Mouse (Mus musculus) heart, embryonic 12.5 days (tissue): ENCODE results near the gene Ccl6. TPM values are rescaled to one million over a fixed set of nuclear protein-coding genes. Genes with fewer than 3 reads are reported as not detected.
"Not testable (repeated sequence)": the region's sequence is repeated elsewhere in the genome, so short reads cannot be mapped to it uniquely, and the experiment has no call there.

Experiments
- ATAC-seq: fragments of 200-750 bp; cut with Nextera tagmentation; 2 replicates; pipeline ENCODE4 v1.8.0; 2017; ENCODE audit warnings: moderate TSS enrichment, moderate library complexity; ENCODE audit not compliant: insufficient number of reproducible peaks, low FRiP score
- H3K27ac ChIP-seq: fragments of 300-500 bp; sonication (generic); 2 replicates; pipeline ENCODE4 v1.5.1; 2016; ENCODE audit warnings: mild to moderate bottlenecking, moderate library complexity; ENCODE audit not compliant: poor library complexity, severe bottlenecking
- H3K27me3 ChIP-seq: fragments of 300-500 bp; sonication (generic); replicated peaks from 2 replicates; pipeline ENCODE4 v1.6.1; 2016; ENCODE audit warnings: mild to moderate bottlenecking, moderate library complexity
- H3K36me3 ChIP-seq: fragments of 300-500 bp; sonication (generic); 2 replicates; pipeline ENCODE4 v1.6.1; 2016; ENCODE audit warnings: mild to moderate bottlenecking, moderate library complexity
- H3K4me1 ChIP-seq: fragments of 300-500 bp; sonication (generic); replicated peaks from 2 replicates; pipeline ENCODE4 v1.6.1; 2016; ENCODE audit warnings: mild to moderate bottlenecking
- H3K4me2 ChIP-seq: fragments of 300-500 bp; sonication (generic); 2 replicates; pipeline ENCODE4 v1.6.1; 2016; ENCODE audit warnings: mild to moderate bottlenecking, moderate library complexity
- H3K4me3 ChIP-seq: fragments of 300-500 bp; sonication (generic); 2 replicates; pipeline ENCODE4 v1.5.1; 2016; ENCODE audit warnings: mild to moderate bottlenecking
- H3K9ac ChIP-seq: fragments of 300-500 bp; sonication (generic); 2 replicates; pipeline ENCODE4 v1.6.1; 2016; ENCODE audit warnings: mild to moderate bottlenecking, moderate library complexity
- H3K9me3 ChIP-seq: fragments of 300-500 bp; sonication (generic); replicated peaks from 2 replicates; pipeline ENCODE4 v1.6.1; 2016; ENCODE audit warnings: mild to moderate bottlenecking, moderate library complexity
- WGBS: fragments of 180-500 bp; shearing (Covaris S2); methylation state at CpG from one replicate; pipeline ENCODE4 v1.1.7; 2016; 5-methylcytosine and 5-hydroxymethylcytosine counted together
- polyA plus RNA-seq: library from polyadenylated mRNA; unstranded; fragments of >200 nt; fragmentation: Nextera tagmentation; extraction: Ambion mirVana; gene quantifications from 2 replicates; pipeline ENCODE4 v1.2.1, GENCODE M21; 2016

The Ccl6 gene
- polyA plus RNA-seq, 1 experiment from 2014 or later, result 1.5 TPM

DNA sequence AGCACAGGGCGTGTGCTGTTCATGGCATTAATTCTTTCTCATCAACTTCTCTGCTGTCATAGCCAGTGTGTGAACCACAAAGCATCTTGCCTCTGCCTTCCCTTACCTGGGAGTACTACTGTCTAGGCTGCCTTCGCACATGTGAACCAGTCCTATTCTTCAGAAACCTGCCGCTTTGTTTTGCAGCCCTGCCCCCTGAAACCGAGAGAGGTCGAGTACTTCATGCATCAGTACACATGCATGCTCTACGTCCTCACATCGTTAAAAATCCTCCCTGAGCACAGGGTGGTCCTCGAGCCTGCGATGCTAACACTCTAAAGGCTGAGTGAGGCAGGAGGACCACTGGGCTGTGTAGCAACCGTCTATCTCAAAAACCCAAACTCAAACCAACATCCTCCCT lies 35.8 kb downstream of the Ccl6 start:
- H3K9me3 ChIP-seq, result no peaks in the 10 kb centered on the region
- H3K4me1 ChIP-seq, result no peaks in the 10 kb centered on the region
- H3K27ac ChIP-seq, result no peak overlapping the region
- no peak overlapping the region for H3K4me3 ChIP-seq
- WGBS, result 73% methylated on average over 10 of the region's 10 CpGs
- H3K36me3 ChIP-seq, result no peaks in the 10 kb centered on the region
- no peaks in the 10 kb centered on the region for H3K27me3 ChIP-seq
- no peak overlapping the region for H3K9ac ChIP-seq
- no peak overlapping the region for H3K4me2 ChIP-seq
- ATAC-seq, result no peak

GRCm38 (mm10) chr11:83556085-83556781 lies 36.7 kb downstream of the Ccl6 start:
- Histone ChIP-seq H3K4me2 (no peak overlapping the region), H3K4me1 (no peaks in the 10 kb centered on the region), H3K4me3 (no peak overlapping the region), H3K9me3 (no peaks in the 10 kb centered on the region), H3K27ac (no peak overlapping the region), H3K27me3 (no peaks in the 10 kb centered on the region), H3K36me3 (no peaks in the 10 kb centered on the region), H3K9ac (no peak overlapping the region)
- ATAC-seq, result no peak
- WGBS, result 30% methylated on average over 8 of the region's 8 CpGs

DNA sequence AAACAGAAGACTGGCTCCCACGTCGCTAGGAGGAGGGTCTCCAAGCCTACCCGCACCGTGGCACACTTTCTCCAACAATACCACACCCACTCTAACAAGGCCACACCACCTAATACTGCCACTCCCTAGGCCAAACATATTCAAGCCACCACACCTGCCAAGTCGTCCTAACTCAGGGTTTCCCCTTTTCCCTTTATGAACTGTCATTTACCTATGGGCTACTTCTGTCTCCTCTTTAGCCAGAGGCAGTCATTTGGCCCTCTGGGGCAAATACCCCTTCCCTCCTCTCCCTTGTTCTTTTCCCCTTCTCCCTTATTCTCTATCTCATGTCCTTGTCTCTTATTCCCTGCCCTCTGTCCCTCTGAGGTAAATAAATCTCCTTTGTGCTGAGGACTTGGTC lies 41.2 kb downstream of the Ccl6 start:
- Histone ChIP-seq H3K27ac (no peak overlapping the region), H3K4me1 (no peaks in the 10 kb centered on the region), H3K9me3 (no peaks in the 10 kb centered on the region), H3K27me3 (no peaks in the 10 kb centered on the region), H3K9ac (no peak overlapping the region), H3K36me3 (no peaks in the 10 kb centered on the region), H3K4me3 (no peak overlapping the region), H3K4me2 (no peak overlapping the region)
- ATAC-seq, result no peak
- 83% methylated on average over 5 of the region's 5 CpGs for WGBS

DNA sequence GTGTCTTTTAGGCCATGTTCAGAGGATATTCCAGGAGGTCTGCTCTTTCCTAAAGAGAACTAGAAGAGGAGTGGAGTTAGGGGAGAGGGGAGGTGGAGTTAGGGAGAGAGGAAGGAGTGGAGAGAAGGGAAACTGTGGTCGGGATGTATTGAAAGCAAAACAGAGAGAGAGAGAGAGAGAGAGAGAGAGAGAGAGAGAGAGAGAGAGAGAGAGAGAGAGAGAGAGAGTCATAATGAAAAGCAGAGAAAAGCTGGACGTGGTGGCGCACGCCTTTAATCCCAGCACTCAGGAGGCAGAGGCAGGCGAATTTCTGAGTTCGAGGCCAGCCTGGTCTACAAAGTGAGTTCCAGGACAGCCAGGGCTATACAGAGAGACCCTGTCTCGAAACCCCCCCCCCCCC lies 41.9 kb downstream of the Ccl6 start:
- WGBS, result 81% methylated on average over 7 of the region's 7 CpGs
- not testable (repeated sequence) for H3K4me3 ChIP-seq, H3K27me3 ChIP-seq, H3K9ac ChIP-seq, H3K4me1 ChIP-seq, H3K4me2 ChIP-seq, H3K9me3 ChIP-seq, ATAC-seq, H3K27ac ChIP-seq, H3K36me3 ChIP-seq

DNA sequence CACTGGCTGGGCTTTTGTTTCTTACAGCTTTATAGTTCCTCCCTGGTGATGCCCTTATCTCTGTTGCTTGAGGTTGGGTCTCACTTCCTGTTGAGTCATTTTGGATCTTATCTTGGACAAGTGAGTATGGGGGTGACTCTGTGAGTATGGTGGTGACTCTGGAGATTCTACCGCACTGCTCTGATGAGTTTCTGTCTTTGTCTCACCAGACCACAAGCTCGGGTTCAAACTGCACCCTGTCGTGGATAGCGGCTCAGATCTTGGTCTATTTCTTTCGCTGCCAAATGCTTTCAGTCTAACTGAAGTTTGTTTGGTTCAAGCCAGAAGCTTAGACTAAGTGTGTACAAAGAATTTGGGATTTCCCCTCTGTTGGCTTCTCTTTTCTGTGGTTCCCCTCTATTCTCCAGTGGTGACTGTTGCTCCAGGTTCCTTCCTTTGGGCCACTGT lies 42.7 kb downstream of the Ccl6 start:
- no peak for ATAC-seq
- no peaks in the 10 kb centered on the region for H3K36me3 ChIP-seq
- H3K9ac ChIP-seq, result no peak overlapping the region
- no peaks in the 10 kb centered on the region for H3K27me3 ChIP-seq
- no peaks in the 10 kb centered on the region for H3K9me3 ChIP-seq
- H3K4me1 ChIP-seq, result no peaks in the 10 kb centered on the region
- WGBS, result 72% methylated on average over 5 of the region's 5 CpGs
- H3K4me2 ChIP-seq, result no peak overlapping the region
- H3K4me3 ChIP-seq, result no peak overlapping the region
- H3K27ac ChIP-seq, result no peak overlapping the region

DNA sequence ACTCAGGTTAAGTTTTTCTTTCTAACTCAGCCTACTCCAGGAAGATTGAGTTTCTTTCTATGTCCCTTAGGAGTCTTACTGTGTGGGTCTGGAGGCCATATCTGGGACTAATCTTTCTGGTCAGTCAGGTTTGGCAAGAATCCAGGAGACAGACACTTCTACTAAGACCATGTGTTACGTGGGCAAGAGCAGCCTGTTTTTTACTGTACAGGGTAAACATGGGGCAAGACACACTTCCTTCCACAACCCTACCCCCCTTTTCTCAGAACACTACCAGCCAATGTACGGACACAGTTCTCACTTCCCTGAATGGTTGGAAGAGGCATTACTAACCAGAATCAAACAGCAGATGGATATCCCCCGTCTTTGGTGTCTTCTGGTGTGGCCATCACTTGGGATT lies 48.7 kb downstream of the Ccl6 start:
- H3K9me3 ChIP-seq, result 0 out of 2 replicates have a peak, but pooled peaks cover 4% of the 10 kb centered on the region
- H3K4me2 ChIP-seq, result no peak overlapping the region
- 55% methylated on average over 3 of the region's 3 CpGs for WGBS
- H3K27me3 ChIP-seq, result no peaks in the 10 kb centered on the region
- H3K9ac ChIP-seq, result no peak overlapping the region
- no peak for ATAC-seq
- no peak overlapping the region for H3K27ac ChIP-seq
- no peaks in the 10 kb centered on the region for H3K36me3 ChIP-seq
- no peaks in the 10 kb centered on the region for H3K4me1 ChIP-seq
- H3K4me3 ChIP-seq, result no peak overlapping the region

GRCm38 (mm10) chr11:83541415-83541814 lies 51.5 kb downstream of the Ccl6 start:
- Histone ChIP-seq H3K4me1 (no peaks in the 10 kb centered on the region), H3K9me3 (0 out of 2 replicates have a peak, but pooled peaks cover 4% of the 10 kb centered on the region), H3K27ac (no peak overlapping the region), H3K27me3 (no peaks in the 10 kb centered on the region), H3K4me3 (no peak overlapping the region), H3K36me3 (no peaks in the 10 kb centered on the region), H3K4me2 (no peak overlapping the region), H3K9ac (no peak overlapping the region)
- WGBS, result 75% methylated on average over 3 of the region's 3 CpGs
- no peak for ATAC-seq

DNA sequence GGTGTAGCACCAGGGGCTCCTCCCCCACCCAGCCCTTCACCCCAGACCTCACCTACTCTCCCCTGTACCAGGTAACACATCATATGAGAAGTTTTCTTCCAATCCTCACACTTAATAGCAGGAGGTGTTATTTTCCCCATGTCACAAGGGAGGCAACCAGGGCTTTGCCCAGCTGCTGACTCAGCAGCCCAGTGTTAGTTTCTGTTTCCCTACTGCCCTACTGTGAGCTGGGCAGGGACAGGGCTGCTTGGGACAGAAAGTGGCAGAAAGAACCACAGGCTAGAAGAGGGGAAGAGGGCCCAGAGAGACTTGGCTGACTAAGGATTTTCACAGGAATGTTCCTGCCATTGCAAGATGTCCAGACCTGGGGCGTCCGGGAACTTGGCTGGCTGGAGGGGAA lies 52.0 kb downstream of the Ccl6 start:
- no peak overlapping the region for H3K9ac ChIP-seq
- H3K27me3 ChIP-seq, result no peaks in the 10 kb centered on the region
- no peak overlapping the region for H3K4me2 ChIP-seq
- no peak for ATAC-seq
- WGBS, result 83% methylated on average over 2 of the region's 2 CpGs
- no peak overlapping the region for H3K4me3 ChIP-seq
- no peak overlapping the region for H3K27ac ChIP-seq
- 0 out of 2 replicates have a peak, but pooled peaks cover 4% of the 10 kb centered on the region for H3K9me3 ChIP-seq
- H3K4me1 ChIP-seq, result no peaks in the 10 kb centered on the region
- H3K36me3 ChIP-seq, result no peaks in the 10 kb centered on the region

DNA sequence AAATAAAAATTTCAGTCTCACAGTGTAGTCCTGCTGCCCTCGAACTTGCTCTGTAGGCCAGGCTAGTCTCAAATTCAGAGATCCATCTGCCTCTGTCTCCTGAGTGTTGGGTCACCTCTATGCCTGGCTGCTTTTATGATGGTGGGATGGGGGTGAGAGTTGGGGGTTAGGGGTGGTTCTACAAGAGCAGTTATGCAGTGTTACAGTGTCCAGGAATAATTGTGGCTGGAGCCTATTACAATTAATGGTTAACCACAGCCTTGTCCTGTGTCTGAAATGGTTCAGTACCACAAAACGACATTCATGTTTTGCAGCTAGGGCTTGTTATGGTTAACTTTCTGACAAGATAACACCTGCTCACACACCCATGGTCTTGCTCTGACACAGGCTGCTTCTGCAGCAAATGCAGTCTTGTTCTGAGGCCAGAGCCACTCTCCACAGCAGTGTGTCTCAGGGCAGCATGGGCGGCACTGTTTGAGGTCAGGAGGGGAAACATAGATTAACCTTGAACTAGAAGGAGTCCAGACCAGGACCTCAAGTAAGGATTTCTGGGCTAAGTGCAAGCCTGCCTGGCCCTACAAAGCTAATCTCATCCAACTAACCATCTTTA lies 54.1 kb downstream of the Ccl6 start:
- Histone ChIP-seq H3K27me3 (no peaks in the 10 kb centered on the region), H3K4me1 (peaks cover 13% of the 10 kb centered on the region; the same call in 1 of the 2 replicates), H3K36me3 (no peaks in the 10 kb centered on the region), H3K4me2 (no peak overlapping the region), H3K9me3 (0 out of 2 replicates have a peak, but pooled peaks cover 4% of the 10 kb centered on the region), H3K4me3 (no peak overlapping the region), H3K9ac (no peak overlapping the region), H3K27ac (no peak overlapping the region)
- WGBS, result 72% methylated on average over 3 of the region's 3 CpGs
- ATAC-seq, result no peak

Other genes with a start within 250 kb of the Ccl6 start
- gene Rasl10b, start 183.9 kb downstream of the Ccl6 start, polyA plus RNA-seq, result 13.4 and 13.6 TPM in 2 replicates
- gene Gas2l2, start 163.6 kb downstream of the Ccl6 start, polyA plus RNA-seq, result 0.32 TPM in 1 of 2 replicates, not detected in the other
- 1.4 and 1.6 TPM in 2 replicates for gene 1700020L24Rik, start 155.4 kb downstream of the Ccl6 start, polyA plus RNA-seq
- gene Mmp28, start 130.0 kb downstream of the Ccl6 start, polyA plus RNA-seq, result 3.4 and 3.5 TPM in 2 replicates
- 12.1 and 12.9 TPM in 2 replicates for gene Taf15, start 120.0 kb downstream of the Ccl6 start, polyA plus RNA-seq
- not detected in 2 replicates for gene Heatr9, start 70.9 kb downstream of the Ccl6 start, polyA plus RNA-seq
- 0.53 TPM in 1 of 2 replicates, not detected in the other for gene Ccl5, start 62.6 kb downstream of the Ccl6 start, polyA plus RNA-seq
- gene Ccl9, start 14.5 kb downstream of the Ccl6 start, polyA plus RNA-seq, result 0.66 and 1.5 TPM in 2 replicates
- not detected in 2 replicates for gene Rpl9-ps1, start 52.5 kb upstream of the Ccl6 start, polyA plus RNA-seq
- gene Ccl3, start 56.3 kb upstream of the Ccl6 start, polyA plus RNA-seq, result 0.23 and 0.44 TPM in 2 replicates
- 0.37 and 0.51 TPM in 2 replicates for gene Ccl4, start 69.5 kb upstream of the Ccl6 start, polyA plus RNA-seq
- gene Wfdc17, start 110.9 kb upstream of the Ccl6 start, polyA plus RNA-seq, result 0.40 TPM in 1 of 2 replicates, not detected in the other
- 1.9 and 2.0 TPM in 2 replicates for gene Wfdc18, start 115.9 kb upstream of the Ccl6 start, polyA plus RNA-seq
- gene Wfdc21, start 153.9 kb upstream of the Ccl6 start, polyA plus RNA-seq, result not detected in 2 replicates
- gene Heatr6, start 160.6 kb upstream of the Ccl6 start, polyA plus RNA-seq, result 13.4 and 15.0 TPM in 2 replicates